Mouse (Mus musculus) C2C12 (cell line): ENCODE measurements around the gene Trp73.

Source experiments
- CEBPB ChIP-seq: IDR thresholded peaks from one replicate; pipeline ENCODE4 v1.6.1; 2011; ENCODE audit warnings: low read depth, mild to moderate bottlenecking, control low read depth, moderate library complexity
- CTCF ChIP-seq: IDR thresholded peaks from one replicate; pipeline ENCODE4 v1.5.1; 2011; ENCODE audit not compliant: control insufficient read depth, insufficient read depth, insufficient read length
- FOSL1 ChIP-seq: IDR thresholded peaks from one replicate; pipeline ENCODE4 v1.8.0; 2011; ENCODE audit warnings: mild to moderate bottlenecking, low read length; ENCODE audit not compliant: poor library complexity, insufficient read depth, severe bottlenecking
- MAX ChIP-seq: IDR thresholded peaks from one replicate; pipeline ENCODE4 v1.6.1; 2011; ENCODE audit warnings: mild to moderate bottlenecking, control low read depth
- MYOD1 ChIP-seq: IDR thresholded peaks from one replicate; pipeline ENCODE4 v1.6.1; 2011; ENCODE audit warnings: low read depth; ENCODE audit not compliant: control insufficient read depth, insufficient read length
- MYOG ChIP-seq: IDR thresholded peaks from one replicate; pipeline ENCODE4 v1.6.1; 2011; ENCODE audit not compliant: control insufficient read depth, insufficient read length; ENCODE audit errors: extremely low read depth

DNA sequence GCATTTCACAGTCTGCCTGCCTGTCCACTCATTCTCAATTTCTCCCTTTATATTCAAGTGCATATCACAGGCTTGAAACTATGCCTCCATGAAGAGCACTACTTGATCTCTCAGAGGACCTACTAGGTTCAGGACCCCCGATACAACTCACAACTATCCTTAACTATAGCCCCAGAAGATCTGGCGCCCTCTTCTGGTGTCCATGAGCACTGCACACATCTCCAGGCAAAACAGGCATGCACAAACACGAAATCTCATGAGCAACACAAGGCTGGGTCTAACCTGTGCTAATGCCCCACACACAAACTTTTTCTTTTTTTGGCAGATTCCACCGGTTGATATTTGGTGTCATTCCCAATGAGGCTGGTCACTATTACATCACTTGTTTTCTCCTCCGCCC is 94.2 kb downstream of the Trp73 start:
- no peak for TF ChIP-seq CTCF
- TF ChIP-seq CEBPB, result no peak
- no peak for TF ChIP-seq MYOD1
- no peak for TF ChIP-seq MYOG
- no peak for TF ChIP-seq FOSL1
- no peak for TF ChIP-seq MAX
